Mouse (Mus musculus) lung, postnatal 0 days (tissue): Measurements from ENCODE around the gene Shpk.

Experiments
- CTCF ChIP-seq: IDR thresholded peaks from 2 replicates; pipeline ENCODE4 v1.5.1; 2016; ENCODE audit warnings: antibody characterized with exemption, mild to moderate bottlenecking
- EP300 ChIP-seq: IDR thresholded peaks from 2 replicates; pipeline ENCODE4 v1.6.1; 2016; ENCODE audit warnings: antibody characterized with exemption, mild to moderate bottlenecking, control low read depth

- TF ChIP-seq CTCF (no peak), EP300 (no peak)
These were observed 14.7 kb downstream of the Shpk start for GRCm38 (mm10) chr11:73213956-73214355.
